Mouse (Mus musculus) midbrain, embryonic 13.5 days (tissue): ENCODE measurements around the gene Gm28042. TPM values are rescaled to one million over a fixed set of nuclear protein-coding genes. Genes with fewer than 3 reads are reported as not detected.

Source experiments
- ATAC-seq: fragments of 200-750 bp; cut with Nextera tagmentation; 2 replicates; pipeline ENCODE4 v1.8.0; 2017; ENCODE audit warnings: mild to moderate bottlenecking, moderate TSS enrichment, moderate library complexity
- H3K27ac ChIP-seq: fragments of 300-500 bp; sonication (generic); 2 replicates; pipeline ENCODE4 v1.5.1; 2015; ENCODE audit warnings: inconsistent platforms, mild to moderate bottlenecking, moderate library complexity
- H3K27me3 ChIP-seq: fragments of 300-500 bp; sonication (generic); 2 replicates; pipeline ENCODE4 v1.6.1; 2015; ENCODE audit warnings: mild to moderate bottlenecking, inconsistent platforms
- H3K36me3 ChIP-seq: fragments of 300-500 bp; sonication (generic); 2 replicates; pipeline ENCODE4 v1.6.1; 2015; ENCODE audit warnings: mild to moderate bottlenecking, inconsistent platforms
- H3K4me1 ChIP-seq: fragments of 300-500 bp; sonication (generic); replicated peaks from 2 replicates; pipeline ENCODE4 v1.6.1; 2015; ENCODE audit warnings: inconsistent platforms
- H3K4me2 ChIP-seq: fragments of 300-500 bp; sonication (generic); replicated peaks from 2 replicates; pipeline ENCODE4 v1.6.1; 2015; ENCODE audit warnings: moderate library complexity, mild to moderate bottlenecking, inconsistent platforms
- H3K4me3 ChIP-seq: fragments of 300-500 bp; sonication (generic); replicated peaks from 2 replicates; pipeline ENCODE4 v1.5.1; 2015; ENCODE audit warnings: mild to moderate bottlenecking, inconsistent platforms
- H3K9ac ChIP-seq: fragments of 300-500 bp; sonication (generic); replicated peaks from 2 replicates; pipeline ENCODE4 v1.6.1; 2015; ENCODE audit warnings: mild to moderate bottlenecking, inconsistent platforms
- H3K9me3 ChIP-seq: fragments of 300-500 bp; sonication (generic); 2 replicates; pipeline ENCODE4 v1.6.1; 2016; ENCODE audit warnings: mild to moderate bottlenecking, inconsistent platforms
- WGBS: fragments of 180-500 bp; shearing (Covaris S2); methylation state at CpG from one replicate; pipeline ENCODE4 v1.1.7; 2015; 5-methylcytosine and 5-hydroxymethylcytosine counted together
- polyA plus RNA-seq: library from polyadenylated mRNA; unstranded; fragments of >200 nt; fragmentation: Nextera tagmentation; extraction: Ambion mirVana; gene quantifications from 2 replicates; pipeline ENCODE4 v1.2.1, GENCODE M21; 2015

The Gm28042 gene
- polyA plus RNA-seq, 1 experiment from 2014 or later, result 5.8 TPM

GRCm38 (mm10) chr2:120046486-120047310 lies 19.4 kb downstream of the Gm28042 start:
- no peak overlapping the region for H3K4me3 ChIP-seq
- WGBS, result 75% methylated on average over 14 of the region's 14 CpGs
- no peak overlapping the region for H3K27ac ChIP-seq
- no peak overlapping the region for H3K4me2 ChIP-seq
- H3K9ac ChIP-seq, result no peak overlapping the region
- H3K27me3 ChIP-seq, result no peaks in the 10 kb centered on the region
- no peak for ATAC-seq
- 0 out of 2 replicates have a peak, but pooled peaks cover 2% of the 10 kb centered on the region for H3K4me1 ChIP-seq
- H3K36me3 ChIP-seq, result peaks cover 11% of the 10 kb centered on the region
- no peaks in the 10 kb centered on the region for H3K9me3 ChIP-seq

DNA sequence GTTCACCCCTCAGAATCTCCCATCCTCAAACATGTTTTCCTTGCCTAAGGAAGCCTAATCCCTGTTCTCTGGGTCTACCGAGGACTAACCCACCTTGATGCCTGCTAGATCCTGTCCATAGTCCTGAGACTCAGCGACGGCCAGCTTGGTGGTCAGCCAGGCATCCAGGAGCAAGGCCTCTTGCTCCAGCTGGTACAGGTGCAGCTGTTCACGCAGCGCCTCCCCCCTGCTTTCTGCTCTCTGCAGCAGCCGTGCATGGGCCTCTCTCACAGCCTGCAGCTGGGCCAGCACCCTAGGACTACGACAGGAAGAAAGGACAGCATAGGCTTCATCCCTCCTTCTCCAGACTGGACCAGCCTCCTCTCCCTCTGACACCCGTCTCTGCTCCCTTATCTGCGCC lies 20.9 kb downstream of the Gm28042 start:
- no peaks in the 10 kb centered on the region for H3K27me3 ChIP-seq
- 79% methylated on average over 9 of the region's 9 CpGs for WGBS
- ATAC-seq, result no peak
- H3K4me1 ChIP-seq, result 0 out of 2 replicates have a peak, but pooled peaks cover 2% of the 10 kb centered on the region
- no peaks in the 10 kb centered on the region for H3K36me3 ChIP-seq
- no peak overlapping the region for H3K4me3 ChIP-seq
- no peaks in the 10 kb centered on the region for H3K9me3 ChIP-seq
- H3K4me2 ChIP-seq, result no peak overlapping the region
- H3K9ac ChIP-seq, result no peak overlapping the region
- H3K27ac ChIP-seq, result no peak overlapping the region

DNA sequence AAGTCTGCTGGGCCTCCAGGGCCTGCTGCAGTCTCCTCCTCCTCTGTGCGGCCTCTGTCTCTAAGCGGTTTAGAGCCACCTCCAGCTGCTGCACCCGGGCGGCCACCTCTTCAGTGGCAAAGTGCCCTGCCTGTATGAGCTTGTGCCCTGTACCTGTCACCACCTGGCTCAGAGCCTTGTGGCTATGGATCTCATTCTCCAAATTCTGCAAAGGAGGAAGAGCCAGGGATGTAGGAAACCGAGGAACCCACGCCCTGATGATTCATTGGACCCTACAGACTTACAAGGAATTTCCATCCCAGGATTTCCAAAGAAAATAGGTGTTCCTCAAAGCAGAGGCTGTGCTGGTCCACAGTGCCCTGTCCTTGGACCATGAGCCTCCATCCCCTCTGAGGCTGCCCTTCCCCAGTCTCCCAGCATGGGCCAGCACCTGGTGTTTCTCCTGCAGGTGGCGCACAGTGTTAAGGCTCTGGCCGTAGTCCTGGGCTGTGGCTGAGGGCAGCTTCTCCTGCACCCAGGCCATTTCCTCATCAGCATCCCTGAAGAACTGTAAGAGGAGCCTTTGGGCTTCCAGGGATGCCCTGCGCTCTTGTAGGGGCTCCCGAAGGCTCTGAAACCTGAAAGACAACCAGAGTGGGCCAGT lies 22.5 kb downstream of the Gm28042 start:
- H3K27me3 ChIP-seq, result no peaks in the 10 kb centered on the region
- no peak overlapping the region for H3K4me2 ChIP-seq
- WGBS, result 62% methylated on average over 10 of the region's 10 CpGs
- H3K9me3 ChIP-seq, result no peaks in the 10 kb centered on the region
- H3K36me3 ChIP-seq, result no peaks in the 10 kb centered on the region
- H3K4me3 ChIP-seq, result no peak overlapping the region
- no peak overlapping the region for H3K27ac ChIP-seq
- 0 out of 2 replicates have a peak, but pooled peaks cover 2% of the 10 kb centered on the region for H3K4me1 ChIP-seq
- H3K9ac ChIP-seq, result no peak overlapping the region
- ATAC-seq, result 0 out of 2 replicates have a peak, but pooled peaks have one; percentile 73

DNA sequence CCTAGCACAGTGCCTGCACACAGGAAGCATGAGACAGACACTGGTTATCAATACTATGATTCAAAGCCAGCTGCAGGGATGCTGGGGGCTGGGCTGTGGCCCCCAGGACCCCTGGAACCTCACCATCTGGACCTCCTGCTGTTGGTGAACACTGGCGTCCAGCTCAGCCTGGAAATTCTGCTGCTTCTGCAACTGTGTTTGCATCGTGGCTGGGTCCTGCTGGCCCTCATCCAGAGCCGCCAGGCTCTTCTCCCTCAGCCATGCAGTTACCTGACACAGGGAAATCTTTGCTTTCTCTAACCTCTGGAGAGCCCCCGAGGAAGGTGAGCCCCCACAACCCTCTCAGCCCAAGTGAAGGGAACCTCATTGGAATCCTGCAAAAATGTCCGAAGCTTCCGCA lies 24.1 kb downstream of the Gm28042 start:
- H3K36me3 ChIP-seq, result no peaks in the 10 kb centered on the region
- H3K4me2 ChIP-seq, result no peak overlapping the region
- 0 out of 2 replicates have a peak, but pooled peaks cover 1% of the 10 kb centered on the region for H3K4me1 ChIP-seq
- H3K9ac ChIP-seq, result no peak overlapping the region
- WGBS, result 65% methylated on average over 6 of the region's 6 CpGs
- no peaks in the 10 kb centered on the region for H3K27me3 ChIP-seq
- H3K27ac ChIP-seq, result no peak overlapping the region
- no peak overlapping the region for H3K4me3 ChIP-seq
- no peak for ATAC-seq
- H3K9me3 ChIP-seq, result no peaks in the 10 kb centered on the region

DNA sequence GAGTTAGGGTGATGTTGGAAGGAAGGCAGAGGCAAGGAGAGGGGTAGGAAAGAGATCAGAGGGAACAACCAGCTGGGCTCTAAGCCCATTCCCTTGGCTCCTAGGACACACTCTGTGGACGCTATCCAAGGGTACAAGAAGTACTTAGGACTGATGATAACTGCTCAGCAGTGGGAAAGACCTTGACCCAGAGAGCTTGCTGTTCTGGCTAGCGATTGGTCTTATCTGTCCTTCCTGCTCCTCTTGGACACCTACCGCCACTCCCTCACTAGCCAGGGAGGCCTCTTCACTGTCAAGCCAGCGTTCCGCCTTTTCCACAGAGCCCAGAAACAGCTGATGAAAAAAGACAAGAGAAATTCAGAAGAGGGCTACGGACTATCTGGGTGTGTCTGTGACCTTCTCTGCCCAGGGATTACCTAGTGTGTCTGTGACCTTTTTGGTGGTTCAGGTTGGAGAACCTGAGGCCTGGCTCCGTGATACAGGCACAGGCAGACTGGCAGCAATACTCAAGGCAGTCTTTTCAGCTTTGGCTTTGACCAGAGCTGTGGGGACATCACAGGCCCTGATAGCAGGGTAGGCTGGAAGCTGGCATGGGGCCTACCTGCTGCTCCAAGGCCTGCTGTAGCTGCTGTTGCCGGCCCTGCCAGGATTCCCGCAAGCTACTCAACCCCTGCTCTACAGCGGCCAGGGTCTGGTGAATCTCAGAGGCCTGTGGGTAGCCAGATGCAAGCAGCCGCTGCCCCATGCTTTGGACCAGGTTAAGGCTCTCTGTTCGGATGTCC lies 27.7 kb downstream of the Gm28042 start:
- Histone ChIP-seq H3K27ac (no peak overlapping the region), H3K4me3 (no peak overlapping the region), H3K9ac (no peak overlapping the region), H3K4me2 (no peak overlapping the region), H3K27me3 (no peaks in the 10 kb centered on the region), H3K36me3 (no peaks in the 10 kb centered on the region), H3K9me3 (no peaks in the 10 kb centered on the region), H3K4me1 (no peaks in the 10 kb centered on the region)
- no peak for ATAC-seq
- 92% methylated on average over 12 of the region's 12 CpGs for WGBS

GRCm38 (mm10) chr2:120055923-120056322 lies 28.6 kb downstream of the Gm28042 start:
- no peak overlapping the region for H3K4me2 ChIP-seq
- no peak overlapping the region for H3K4me3 ChIP-seq
- WGBS, result 91% methylated on average over 10 of the region's 10 CpGs
- no peak overlapping the region for H3K9ac ChIP-seq
- no peaks in the 10 kb centered on the region for H3K4me1 ChIP-seq
- no peak for ATAC-seq
- H3K36me3 ChIP-seq, result no peaks in the 10 kb centered on the region
- no peaks in the 10 kb centered on the region for H3K9me3 ChIP-seq
- H3K27ac ChIP-seq, result no peak overlapping the region
- no peaks in the 10 kb centered on the region for H3K27me3 ChIP-seq

GRCm38 (mm10) chr2:120058818-120059217 lies 31.5 kb downstream of the Gm28042 start:
- Histone ChIP-seq H3K9ac (no peak overlapping the region), H3K4me3 (no peak overlapping the region), H3K4me2 (no peak overlapping the region), H3K9me3 (no peaks in the 10 kb centered on the region), H3K27ac (no peak overlapping the region), H3K27me3 (no peaks in the 10 kb centered on the region), H3K36me3 (no peaks in the 10 kb centered on the region), H3K4me1 (no peaks in the 10 kb centered on the region)
- 86% methylated on average over 4 of the region's 4 CpGs for WGBS
- no peak for ATAC-seq

DNA sequence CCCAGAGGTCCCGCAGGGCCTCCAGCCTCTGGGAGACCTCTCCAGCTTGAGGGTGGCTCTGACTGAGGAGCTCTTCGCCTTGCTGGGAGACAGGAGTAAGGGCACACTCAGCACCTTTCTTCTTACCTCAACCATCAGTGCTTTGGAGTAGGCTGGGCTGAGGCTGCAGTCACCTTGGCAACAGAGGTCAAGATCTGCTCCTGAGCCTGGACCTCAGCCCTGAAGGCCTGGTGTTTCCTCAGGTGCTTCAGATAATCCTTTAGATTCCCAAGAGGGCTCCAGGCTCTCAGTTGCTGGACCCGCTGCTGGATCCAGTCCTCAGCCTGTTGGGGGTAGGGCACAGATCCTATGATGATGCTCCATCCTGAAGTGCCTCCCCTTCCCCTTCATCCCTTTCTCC lies 32.2 kb downstream of the Gm28042 start:
- Histone ChIP-seq H3K27me3 (no peaks in the 10 kb centered on the region), H3K27ac (no peak overlapping the region), H3K4me3 (no peak overlapping the region), H3K36me3 (no peaks in the 10 kb centered on the region), H3K4me1 (no peaks in the 10 kb centered on the region), H3K4me2 (no peak overlapping the region), H3K9ac (no peak overlapping the region), H3K9me3 (no peaks in the 10 kb centered on the region)
- no peak for ATAC-seq
- WGBS, result 86% methylated on average over 3 of the region's 3 CpGs

DNA sequence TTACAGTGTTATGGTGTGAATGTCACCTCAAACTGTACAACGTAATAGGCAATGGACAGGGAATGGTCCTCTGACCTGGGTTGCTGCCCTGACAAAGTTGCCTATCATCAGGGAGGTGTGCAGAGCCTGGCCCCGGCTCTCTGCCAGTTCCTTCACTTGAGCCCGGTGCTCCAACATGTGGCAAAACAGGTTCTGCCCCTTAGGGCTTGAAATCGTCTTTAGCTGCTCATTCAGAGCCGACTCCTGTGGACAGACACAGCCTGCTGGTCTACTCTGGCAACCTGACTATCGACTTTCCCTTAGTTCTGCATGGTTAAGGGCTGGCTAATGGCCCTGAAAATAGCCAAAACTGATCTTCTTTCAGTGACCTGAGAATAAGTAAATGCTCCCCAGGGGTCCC lies 32.9 kb downstream of the Gm28042 start:
- Histone ChIP-seq H3K4me1 (no peaks in the 10 kb centered on the region), H3K9ac (no peak overlapping the region), H3K4me2 (no peak overlapping the region), H3K9me3 (no peaks in the 10 kb centered on the region), H3K27me3 (no peaks in the 10 kb centered on the region), H3K36me3 (no peaks in the 10 kb centered on the region), H3K27ac (no peak overlapping the region), H3K4me3 (no peak overlapping the region)
- no peak for ATAC-seq
- 82% methylated on average over 6 of the region's 6 CpGs for WGBS

GRCm38 (mm10) chr2:120060651-120061050 lies 33.4 kb downstream of the Gm28042 start:
- ATAC-seq, result no peak
- Histone ChIP-seq H3K4me1 (no peaks in the 10 kb centered on the region), H3K27me3 (no peaks in the 10 kb centered on the region), H3K27ac (no peak overlapping the region), H3K9ac (no peak overlapping the region), H3K9me3 (no peaks in the 10 kb centered on the region), H3K36me3 (no peaks in the 10 kb centered on the region), H3K4me2 (no peak overlapping the region), H3K4me3 (no peak overlapping the region)
- WGBS, result 79% methylated on average over 9 of the region's 9 CpGs

- Histone ChIP-seq H3K9me3 (no peaks in the 10 kb centered on the region), H3K4me3 (no peak overlapping the region), H3K36me3 (no peaks in the 10 kb centered on the region), H3K4me2 (no peak overlapping the region), H3K27me3 (no peaks in the 10 kb centered on the region), H3K9ac (no peak overlapping the region; the same call in 1 of the 2 replicates), H3K4me1 (no peaks in the 10 kb centered on the region), H3K27ac (no peak overlapping the region)
- 73% methylated on average over 8 of the region's 8 CpGs for WGBS
- ATAC-seq, result no peak
Observed at GRCm38 (mm10) chr2:120062248-120062647, 35.0 kb downstream of the Gm28042 start.

GRCm38 (mm10) chr2:120064639-120065038 lies 37.3 kb downstream of the Gm28042 start:
- Histone ChIP-seq H3K4me2 (no peak overlapping the region), H3K4me1 (no peaks in the 10 kb centered on the region), H3K36me3 (no peaks in the 10 kb centered on the region), H3K27me3 (no peaks in the 10 kb centered on the region), H3K9ac (no peak overlapping the region), H3K27ac (no peak overlapping the region), H3K4me3 (no peak overlapping the region), H3K9me3 (no peaks in the 10 kb centered on the region)
- ATAC-seq, result no peak
- 87% methylated on average over 6 of the region's 6 CpGs for WGBS
